Comparison of ENCODE assay signal across 11 mouse cellular contexts in genomic region chrY:90728905-90729256, GRCm38 (mm10). TPM values are rescaled to one million over a fixed set of nuclear protein-coding genes. Genes with fewer than 3 reads are reported as not detected.
DNase-seq lines count a peak whose midpoint lies in the region; ATAC-seq lines count a peak whose summit lies in the region.
"Not testable (repeated sequence)": the region's sequence is repeated elsewhere in the genome, so short reads cannot be mapped to it uniquely, and the experiment has no call there.
"Had no signal": no experiment of that assay in that cellular context is flagged by ENCODE, and none has a peak within 500 bp of the region (broad histone marks: within the 10 kb centered on the region; RNA-seq: fewer than 3 reads in every experiment).

No protein-coding gene starts in this region.

- not testable (repeated sequence) for H3K9me3 ChIP-seq in forebrain, embryonic 11.5 days (ENCODE audit: control insufficient read depth, low read length); heart, embryonic 15.5 days (replicated peaks); kidney, embryonic 14.5 days (ENCODE audit: control insufficient read depth, low read length); liver, embryonic 16.5 days (replicated peaks; ENCODE audit: control insufficient read depth, low read length)

- H3K4me1 ChIP-seq in forebrain, embryonic 11.5 days (replicated peaks; ENCODE audit: control insufficient read depth, insufficient read depth, low read length); heart, embryonic 15.5 days (replicated peaks); kidney, embryonic 14.5 days (ENCODE audit: control insufficient read depth, insufficient read depth, low read length); liver, embryonic 16.5 days (ENCODE audit: control insufficient read depth, low read depth, low read length): not testable (repeated sequence)

- ATAC-seq in forebrain, embryonic 11.5 days (replicated peaks; ENCODE audit: low FRiP score): peak; percentile 62
- peak; percentile 66; the same call in 1 of the 2 replicates for ATAC-seq in heart, embryonic 15.5 days (replicated peaks; ENCODE audit: insufficient number of reproducible peaks, insufficient read depth, low FRiP score, low read depth)
- ATAC-seq in kidney, embryonic 14.5 days (ENCODE audit: low FRiP score, low TSS enrichment): peak; percentile 80; the same call in 1 of the 2 replicates
- 0 out of 2 replicates have a peak, but pooled peaks have one; percentile 35 for ATAC-seq in liver, embryonic 16.5 days (ENCODE audit: low read depth)
- ATAC-seq in monocyte, adult 5-6 weeks (replicated peaks; ENCODE audit: insufficient number of reproducible peaks, low FRiP score, low TSS enrichment, poor library complexity, severe bottlenecking): peak; percentile 92

- H3K36me3 ChIP-seq in forebrain, embryonic 11.5 days (ENCODE audit: control insufficient read depth, insufficient read depth, low read length); heart, embryonic 15.5 days; kidney, embryonic 14.5 days (ENCODE audit: control insufficient read depth, insufficient read depth, low read length); liver, embryonic 16.5 days (ENCODE audit: control insufficient read depth, insufficient read depth); splenic B cell, adult 2 months (ENCODE audit: control insufficient read depth, insufficient read depth, low read length, poor library complexity, severe bottlenecking): not testable (repeated sequence)

- not testable (repeated sequence) for H3K9ac ChIP-seq in forebrain, embryonic 11.5 days (ENCODE audit: low read length); heart, embryonic 15.5 days; kidney, embryonic 14.5 days (ENCODE audit: low read depth, low read length); liver, embryonic 16.5 days (ENCODE audit: low read depth, low read length)

- WGBS in forebrain, embryonic 11.5 days: 77% methylated on average over 14 of the region's 17 CpGs
- 78% methylated on average over 17 of the region's 17 CpGs for WGBS in heart, embryonic 15.5 days
- 58% methylated on average over 16 of the region's 17 CpGs for WGBS in kidney, embryonic 14.5 days
- WGBS in liver, embryonic 16.5 days (ENCODE audit: insufficient replicate concordance): 67% methylated on average over 14 of the region's 17 CpGs

- not testable (repeated sequence) for H3K4me2 ChIP-seq in forebrain, embryonic 11.5 days (ENCODE audit: low read depth, low read length, severe bottlenecking); heart, embryonic 15.5 days; kidney, embryonic 14.5 days (replicated peaks; ENCODE audit: low read depth, low read length); liver, embryonic 16.5 days (ENCODE audit: low read depth, low read length)

- not testable (repeated sequence) for H3K4me3 ChIP-seq in forebrain, embryonic 11.5 days (ENCODE audit: low read depth, low read length); heart, embryonic 15.5 days; kidney, embryonic 14.5 days (ENCODE audit: low read length); liver, embryonic 16.5 days (ENCODE audit: low read depth, low read length)

- not testable (repeated sequence) for H3K27ac ChIP-seq in forebrain, embryonic 11.5 days (ENCODE audit: low read depth, low read length); heart, embryonic 15.5 days; kidney, embryonic 14.5 days (ENCODE audit: low read depth, low read length); liver, embryonic 16.5 days (ENCODE audit: low read length)

- peak; percentile 3 for DNase-seq in 3T3-L1 (ENCODE audit: low read depth, low spot score)
- peak; percentile 22 for DNase-seq in adrenal gland, postnatal 10 days
- DNase-seq in forebrain, embryonic 11.5 days (ENCODE audit: low spot score): not testable (repeated sequence)
- peak; percentile 58 for DNase-seq in splenic B cell, adult 2 months (ENCODE audit: low read depth, low spot score)

- not testable (repeated sequence) for H3K27me3 ChIP-seq in forebrain, embryonic 11.5 days (ENCODE audit: control insufficient read depth, insufficient read depth, low read length); heart, embryonic 15.5 days; kidney, embryonic 14.5 days (ENCODE audit: control insufficient read depth, insufficient read depth, low read length); liver, embryonic 16.5 days (ENCODE audit: control insufficient read depth, insufficient read depth, low read depth, low read length); splenic B cell, adult 2 months (ENCODE audit: control insufficient read depth, insufficient read depth, low read length, poor library complexity, severe bottlenecking)

RNA-seq across cellular contexts. Expression of gene Gm21860, which starts 25.7 kb away (rescaled TPM):
- not detected for total RNA-seq in adrenal gland, postnatal 10 days (2021)
- not detected in 2 replicates for polyA plus RNA-seq in forebrain, embryonic 11.5 days (2014; fragmentation: Nextera tagmentation; extraction: Ambion mirVana)
- polyA plus RNA-seq in heart, embryonic 15.5 days (2015; fragmentation: Nextera tagmentation; extraction: Ambion mirVana): not detected in 2 replicates
- polyA plus RNA-seq in kidney, embryonic 14.5 days (2014; fragmentation: Nextera tagmentation; extraction: Ambion mirVana): not detected in 2 replicates
- not detected in 2 replicates for polyA plus RNA-seq in liver, embryonic 16.5 days (2015; fragmentation: Nextera tagmentation; extraction: Ambion mirVana)
- total RNA-seq in monocyte, adult 5-6 weeks (2017): not detected in 3 replicates
- total RNA-seq: layer of hippocampus, postnatal 25 days had no signal
- polyA plus RNA-seq: activated CD4-positive, CD25-positive, alpha-beta regulatory T cell, adult 4 months; gonadal fat pad, adult 2 months had no signal

RNA-seq across cellular contexts. Expression of gene Gm47283, which starts 55.7 kb away (rescaled TPM):
- total RNA-seq in adrenal gland, postnatal 10 days (2021): not detected
- not detected in 2 replicates for polyA plus RNA-seq in forebrain, embryonic 11.5 days (2014; fragmentation: Nextera tagmentation; extraction: Ambion mirVana)
- polyA plus RNA-seq in heart, embryonic 15.5 days (2015; fragmentation: Nextera tagmentation; extraction: Ambion mirVana): not detected in 2 replicates
- not detected in 2 replicates for polyA plus RNA-seq in kidney, embryonic 14.5 days (2014; fragmentation: Nextera tagmentation; extraction: Ambion mirVana)
- polyA plus RNA-seq in liver, embryonic 16.5 days (2015; fragmentation: Nextera tagmentation; extraction: Ambion mirVana): not detected in 2 replicates
- total RNA-seq in monocyte, adult 5-6 weeks (2017): not detected in 3 replicates
- total RNA-seq: layer of hippocampus, postnatal 25 days had no signal
- polyA plus RNA-seq: activated CD4-positive, CD25-positive, alpha-beta regulatory T cell, adult 4 months; gonadal fat pad, adult 2 months had no signal

Comparison
In these comparisons a context has a peak if more than half of its experiments do, and no peak if none do; other contexts are left out.
1. ATAC-seq: peak in every context shown above with its lines; median percentile 92 in monocyte, adult 5-6 weeks; 80 in kidney, embryonic 14.5 days; 66 in heart, embryonic 15.5 days; 62 in forebrain, embryonic 11.5 days; 35 in liver, embryonic 16.5 days.